Mouse (Mus musculus) liver, embryonic 12.5 days (tissue): ENCODE measurements around the gene Mrps34. TPM values are rescaled to one million over a fixed set of nuclear protein-coding genes. Genes with fewer than 3 reads are reported as not detected.

ENCODE experiments used
- ATAC-seq: fragments of 200-750 bp; cut with Nextera tagmentation; 2 replicates; pipeline ENCODE4 v1.8.0; 2017; ENCODE audit warnings: moderate number of reproducible peaks, mild to moderate bottlenecking, moderate library complexity
- H3K27ac ChIP-seq: fragments of 300-500 bp; sonication (generic); 2 replicates; pipeline ENCODE4 v1.5.1; 2016; ENCODE audit warnings: mild to moderate bottlenecking
- H3K27me3 ChIP-seq: fragments of 300-500 bp; sonication (generic); replicated peaks from 2 replicates; pipeline ENCODE4 v1.6.1; 2016; ENCODE audit warnings: mild to moderate bottlenecking, moderate library complexity
- H3K36me3 ChIP-seq: fragments of 300-500 bp; sonication (generic); 2 replicates; pipeline ENCODE4 v1.6.1; 2016; ENCODE audit warnings: mild to moderate bottlenecking, moderate library complexity
- H3K4me1 ChIP-seq: fragments of 300-500 bp; sonication (generic); 2 replicates; pipeline ENCODE4 v1.6.1; 2016
- H3K4me2 ChIP-seq: fragments of 300-500 bp; sonication (generic); 2 replicates; pipeline ENCODE4 v1.6.1; 2016; ENCODE audit warnings: mild to moderate bottlenecking, moderate library complexity
- H3K4me3 ChIP-seq: fragments of 300-500 bp; sonication (generic); 2 replicates; pipeline ENCODE4 v1.5.1; 2016; ENCODE audit warnings: mild to moderate bottlenecking, moderate library complexity
- H3K9ac ChIP-seq: fragments of 300-500 bp; sonication (generic); 2 replicates; pipeline ENCODE4 v1.6.1; 2016; ENCODE audit warnings: mild to moderate bottlenecking, moderate library complexity
- H3K9me3 ChIP-seq: fragments of 300-500 bp; sonication (generic); replicated peaks from 2 replicates; pipeline ENCODE4 v1.6.1; 2016; ENCODE audit warnings: mild to moderate bottlenecking, moderate library complexity
- WGBS: fragments of 180-500 bp; shearing (Covaris S2); methylation state at CpG from one replicate; pipeline ENCODE4 v1.1.7; 2016; ENCODE audit not compliant: insufficient replicate concordance; 5-methylcytosine and 5-hydroxymethylcytosine counted together
- polyA plus RNA-seq: library from polyadenylated mRNA; unstranded; fragments of >200 nt; fragmentation: Nextera tagmentation; extraction: Ambion mirVana; gene quantifications from 2 replicates; pipeline ENCODE4 v1.2.1, GENCODE M21; 2016

Gene Mrps34
- polyA plus RNA-seq, 1 experiment from 2014 or later, result 106 TPM

- ATAC-seq, result no peak
- Histone ChIP-seq H3K4me2 (peak overlapping the region; percentile 92), H3K4me3 (peak overlapping the region; percentile 95), H3K4me1 (peaks cover 41% of the 10 kb centered on the region), H3K9ac (peak overlapping the region; percentile 81), H3K36me3 (peaks cover 68% of the 10 kb centered on the region), H3K9me3 (no peaks in the 10 kb centered on the region), H3K27me3 (no peaks in the 10 kb centered on the region), H3K27ac (no peak overlapping the region)
- 65% methylated on average over 6 of the region's 6 CpGs for WGBS
Observed at GRCm38 (mm10) chr17:24884391-24884790, 10.5 kb upstream of the Mrps34 start.

GRCm38 (mm10) chr17:24885356-24886133 lies 9.4 kb upstream of the Mrps34 start:
- Histone ChIP-seq H3K4me1 (peaks cover 46% of the 10 kb centered on the region), H3K4me2 (peak overlapping the region; percentile 92), H3K9me3 (no peaks in the 10 kb centered on the region), H3K9ac (peak overlapping the region; percentile 81), H3K27me3 (no peaks in the 10 kb centered on the region), H3K27ac (peak overlapping the region; percentile 71), H3K4me3 (peak overlapping the region; percentile 95), H3K36me3 (peaks cover 77% of the 10 kb centered on the region)
- 0 out of 2 replicates have a peak, but pooled peaks have one; percentile 1 for ATAC-seq
- 19% methylated on average over 22 of the region's 22 CpGs for WGBS

GRCm38 (mm10) chr17:24886134-24886931 lies 8.6 kb upstream of the Mrps34 start, which contains the start of the genes Nubp2 and Spsb3:
Gene Nubp2 (minus strand): TSS chr17:24886349.
Gene Spsb3 (plus strand): TSS chr17:24886643.
- H3K27ac ChIP-seq, result peak within 1 kb of the TSS; percentile 91
- H3K4me1 ChIP-seq, result peaks cover 53% of the 10 kb centered on the region
- H3K9me3 ChIP-seq, result no peaks in the 10 kb centered on the region
- peak within 1 kb of the TSS; percentile 95 for H3K4me3 ChIP-seq
- ATAC-seq, result peak; percentile 93
- H3K9ac ChIP-seq, result peak within 1 kb of the TSS; percentile 95
- peak within 1 kb of the TSS; percentile 92 for H3K4me2 ChIP-seq
- peaks cover 77% of the 10 kb centered on the region for H3K36me3 ChIP-seq
- under 1% methylated on average over 69 of the region's 69 CpGs for WGBS
- H3K27me3 ChIP-seq, result no peaks in the 10 kb centered on the region

GRCm38 (mm10) chr17:24886932-24887271 lies 8.0 kb upstream of the Mrps34 start:
- Histone ChIP-seq H3K9me3 (no peaks in the 10 kb centered on the region), H3K27ac (peak overlapping the region; percentile 91), H3K4me1 (peaks cover 53% of the 10 kb centered on the region), H3K9ac (peak overlapping the region; percentile 95), H3K27me3 (no peaks in the 10 kb centered on the region), H3K4me3 (peak overlapping the region; percentile 95), H3K4me2 (peak overlapping the region; percentile 83), H3K36me3 (peaks cover 77% of the 10 kb centered on the region)
- WGBS, result 2% methylated on average over 18 of the region's 18 CpGs
- ATAC-seq, result peak; percentile 45

GRCm38 (mm10) chr17:24887291-24888080 lies 7.4 kb upstream of the Mrps34 start:
- peaks cover 53% of the 10 kb centered on the region for H3K4me1 ChIP-seq
- H3K4me3 ChIP-seq, result peak overlapping the region; percentile 95
- H3K27me3 ChIP-seq, result no peaks in the 10 kb centered on the region
- WGBS, result 57% methylated on average over 18 of the region's 18 CpGs
- peak overlapping the region; percentile 95 for H3K9ac ChIP-seq
- no peaks in the 10 kb centered on the region for H3K9me3 ChIP-seq
- H3K27ac ChIP-seq, result peak overlapping the region; percentile 91
- peaks cover 77% of the 10 kb centered on the region for H3K36me3 ChIP-seq
- peak overlapping the region; percentile 83 for H3K4me2 ChIP-seq
- ATAC-seq, result no peak

- ATAC-seq, result no peak
- Histone ChIP-seq H3K4me3 (no peak overlapping the region), H3K4me2 (peak overlapping the region; percentile 83), H3K27me3 (no peaks in the 10 kb centered on the region), H3K4me1 (peaks cover 61% of the 10 kb centered on the region), H3K36me3 (peaks cover 77% of the 10 kb centered on the region), H3K9me3 (no peaks in the 10 kb centered on the region), H3K9ac (peak overlapping the region; percentile 95; the same call in 1 of the 2 replicates), H3K27ac (peak overlapping the region; percentile 91)
- WGBS, result 79% methylated on average over 3 of the region's 3 CpGs
Observed at GRCm38 (mm10) chr17:24888862-24889261, 6.1 kb upstream of the Mrps34 start.

GRCm38 (mm10) chr17:24890151-24891092 lies 4.5 kb upstream of the Mrps34 start:
- H3K9me3 ChIP-seq, result no peaks in the 10 kb centered on the region
- no peak overlapping the region for H3K4me3 ChIP-seq
- H3K27me3 ChIP-seq, result no peaks in the 10 kb centered on the region
- WGBS, result 85% methylated on average over 19 of the region's 19 CpGs
- peaks cover 63% of the 10 kb centered on the region for H3K36me3 ChIP-seq
- ATAC-seq, result no peak
- peaks cover 54% of the 10 kb centered on the region for H3K4me1 ChIP-seq
- H3K4me2 ChIP-seq, result no peak overlapping the region
- no peak overlapping the region for H3K9ac ChIP-seq
- H3K27ac ChIP-seq, result peak overlapping the region; percentile 91; the same call in 1 of the 2 replicates

GRCm38 (mm10) chr17:24891321-24891720 lies 3.6 kb upstream of the Mrps34 start:
- peak overlapping the region; percentile 17; the same call in 1 of the 2 replicates for H3K27ac ChIP-seq
- no peaks in the 10 kb centered on the region for H3K27me3 ChIP-seq
- 79% methylated on average over 13 of the region's 13 CpGs for WGBS
- H3K36me3 ChIP-seq, result peaks cover 63% of the 10 kb centered on the region
- no peaks in the 10 kb centered on the region for H3K9me3 ChIP-seq
- ATAC-seq, result no peak
- no peak overlapping the region for H3K9ac ChIP-seq
- no peak overlapping the region for H3K4me3 ChIP-seq
- no peak overlapping the region for H3K4me2 ChIP-seq
- peaks cover 60% of the 10 kb centered on the region for H3K4me1 ChIP-seq

GRCm38 (mm10) chr17:24892785-24893184 lies 2.1 kb upstream of the Mrps34 start:
- ATAC-seq, result no peak
- 87% methylated on average over 12 of the region's 12 CpGs for WGBS
- Histone ChIP-seq H3K4me2 (no peak overlapping the region), H3K9ac (no peak overlapping the region), H3K27me3 (no peaks in the 10 kb centered on the region), H3K27ac (no peak overlapping the region), H3K4me1 (peaks cover 64% of the 10 kb centered on the region), H3K9me3 (no peaks in the 10 kb centered on the region), H3K4me3 (no peak overlapping the region), H3K36me3 (peaks cover 71% of the 10 kb centered on the region)

GRCm38 (mm10) chr17:24893276-24893675 lies 1.6 kb upstream of the Mrps34 start:
- H3K4me2 ChIP-seq, result peak overlapping the region; percentile 97
- no peak for ATAC-seq

More at GRCm38 (mm10) chr17:24893276-24893675, 1.6 kb upstream of the Mrps34 start:
- Histone ChIP-seq H3K27ac (no peak overlapping the region), H3K9me3 (no peaks in the 10 kb centered on the region), H3K4me1 (peaks cover 63% of the 10 kb centered on the region), H3K36me3 (peaks cover 71% of the 10 kb centered on the region), H3K27me3 (no peaks in the 10 kb centered on the region), H3K9ac (peak overlapping the region; percentile 88; the same call in 1 of the 2 replicates), H3K4me3 (peak overlapping the region; percentile 92; the same call in 1 of the 2 replicates)
- WGBS, result 89% methylated on average over 2 of the region's 2 CpGs
